Mouse (Mus musculus) adrenal gland, postnatal 4 days (tissue): Measurements from ENCODE around the gene 0610009B22Rik. TPM values are rescaled to one million over a fixed set of nuclear protein-coding genes. Genes with fewer than 3 reads are reported as not detected.
A peak's percentile ranks its signal among the peaks of the same experiment; 100 is the strongest.

Experiments used
- DNase-seq, 2 experiments: peaks; one replicate each; pipeline ENCODE4 v3.0.0; 2021 to 2022; ENCODE audit warnings: low spot score in 2 of 2, mixed read lengths in 2 of 2
- total RNA-seq, 2 experiments: library from RNA; stranded (reverse); gene quantifications; 2 replicates each; pipeline ENCODE4 v1.2.3; 2021

Gene 0610009B22Rik
- total RNA-seq, 2 experiments from 2014 or later, result 44.8 to 45.4 TPM

GRCm38 (mm10) chr11:51662632-51663031, 26.0 kb downstream of the 0610009B22Rik start:
- no peak for DNase-seq

GRCm38 (mm10) chr11:51661867-51662365, 26.8 kb downstream of the 0610009B22Rik start:
- no peak for DNase-seq

DNA sequence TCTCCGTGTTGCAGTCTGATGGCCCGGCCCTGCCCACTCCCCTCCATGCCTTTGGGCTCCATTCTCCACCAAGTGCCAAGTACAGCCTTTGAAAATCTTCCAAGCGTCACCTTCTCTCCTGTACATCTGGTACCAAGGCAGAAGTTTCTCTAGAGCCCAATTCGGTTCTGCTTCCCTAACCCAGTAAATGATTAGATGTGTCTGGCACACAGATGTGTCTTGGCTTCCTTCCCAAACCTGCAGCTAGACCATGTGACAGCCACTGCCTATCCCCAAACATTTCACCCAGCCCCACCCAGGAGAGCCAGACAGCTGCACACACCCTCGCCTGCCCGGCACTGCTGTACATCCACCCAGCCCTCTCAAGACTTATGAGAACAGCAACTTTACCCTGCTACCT, 30.0 kb downstream of the 0610009B22Rik start:
- no peak for DNase-seq

DNA sequence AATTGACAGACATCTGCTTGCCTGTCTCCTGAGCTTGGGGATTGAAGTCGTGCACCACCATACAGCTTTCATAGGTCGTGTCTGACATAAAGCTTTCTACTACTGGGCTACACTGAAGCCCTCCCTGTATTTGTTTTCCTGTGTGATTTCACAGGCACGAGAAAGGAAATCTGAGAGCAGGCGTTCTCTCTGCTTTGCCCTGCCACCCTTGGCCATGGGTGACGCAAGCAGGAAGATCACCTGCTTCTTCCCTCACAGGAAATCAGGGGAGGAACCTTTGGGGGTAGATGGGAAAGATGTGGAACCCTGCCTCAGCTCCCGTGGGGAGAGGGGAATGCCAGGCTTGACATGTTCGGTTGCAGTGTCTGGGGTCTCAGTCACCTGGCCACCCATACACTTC, 30.4 kb downstream of the 0610009B22Rik start:
- no peak for DNase-seq

DNA sequence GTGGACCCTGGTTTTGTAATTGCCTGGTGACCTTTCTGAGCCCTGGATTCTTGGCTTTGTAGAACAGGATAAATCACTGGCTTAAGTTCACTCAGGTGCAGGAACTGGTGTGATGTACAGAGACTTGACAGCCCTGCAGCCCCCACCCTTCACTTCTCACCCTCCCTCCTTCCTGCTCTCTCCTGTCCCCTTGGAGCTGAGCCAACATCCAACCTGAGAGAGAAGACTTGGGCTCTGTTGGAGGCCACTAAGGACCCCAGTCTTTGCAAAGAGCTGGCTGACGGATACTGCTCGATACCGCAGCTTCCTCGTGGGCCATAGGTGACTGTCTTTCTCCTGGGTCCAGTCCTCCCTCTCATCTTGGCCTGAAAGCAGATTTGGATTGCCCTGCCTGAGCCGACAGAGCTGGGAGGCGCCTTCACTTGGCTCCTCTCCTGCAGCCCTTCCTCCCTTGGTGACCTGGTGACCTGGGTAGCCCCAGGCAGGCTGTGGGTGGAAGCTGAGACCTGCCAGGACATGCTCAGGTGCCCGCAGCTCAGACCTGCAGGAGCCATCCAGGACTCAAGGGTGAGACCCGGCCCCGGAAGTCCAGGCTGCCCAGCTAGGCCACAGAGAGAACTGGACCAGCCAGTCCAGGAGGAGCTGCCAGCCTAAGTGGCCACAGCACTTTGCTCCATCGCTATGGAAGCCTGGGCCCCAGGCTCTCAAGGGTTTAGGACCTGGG, 31.7 kb downstream of the 0610009B22Rik start:
- no peak for DNase-seq

DNA sequence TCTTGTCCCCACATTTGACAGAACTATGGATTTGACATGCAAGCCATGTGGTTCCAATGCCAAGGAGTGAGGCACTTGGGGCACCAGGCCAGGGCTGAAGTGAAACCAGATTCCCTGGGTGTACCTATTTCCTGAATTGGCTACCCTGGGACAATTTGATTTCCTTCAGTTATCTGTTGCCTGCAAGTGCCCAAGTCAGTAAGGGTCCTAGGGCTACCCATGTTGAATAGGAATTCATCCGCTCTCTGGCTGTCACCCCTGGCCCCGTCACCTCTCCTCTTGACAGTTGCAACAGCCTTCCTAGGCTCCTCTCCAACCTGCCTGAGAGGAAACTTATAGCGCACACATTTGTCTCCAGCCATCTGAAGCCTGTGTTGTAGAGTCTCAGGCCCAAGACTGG, 33.8 kb downstream of the 0610009B22Rik start:
- DNase-seq, result no peak

- DNase-seq, result no peak
Observed at GRCm38 (mm10) chr11:51653736-51654135, 34.9 kb downstream of the 0610009B22Rik start.

- DNase-seq, result no peak
Observed at GRCm38 (mm10) chr11:51652889-51653418, 35.7 kb downstream of the 0610009B22Rik start.

DNA sequence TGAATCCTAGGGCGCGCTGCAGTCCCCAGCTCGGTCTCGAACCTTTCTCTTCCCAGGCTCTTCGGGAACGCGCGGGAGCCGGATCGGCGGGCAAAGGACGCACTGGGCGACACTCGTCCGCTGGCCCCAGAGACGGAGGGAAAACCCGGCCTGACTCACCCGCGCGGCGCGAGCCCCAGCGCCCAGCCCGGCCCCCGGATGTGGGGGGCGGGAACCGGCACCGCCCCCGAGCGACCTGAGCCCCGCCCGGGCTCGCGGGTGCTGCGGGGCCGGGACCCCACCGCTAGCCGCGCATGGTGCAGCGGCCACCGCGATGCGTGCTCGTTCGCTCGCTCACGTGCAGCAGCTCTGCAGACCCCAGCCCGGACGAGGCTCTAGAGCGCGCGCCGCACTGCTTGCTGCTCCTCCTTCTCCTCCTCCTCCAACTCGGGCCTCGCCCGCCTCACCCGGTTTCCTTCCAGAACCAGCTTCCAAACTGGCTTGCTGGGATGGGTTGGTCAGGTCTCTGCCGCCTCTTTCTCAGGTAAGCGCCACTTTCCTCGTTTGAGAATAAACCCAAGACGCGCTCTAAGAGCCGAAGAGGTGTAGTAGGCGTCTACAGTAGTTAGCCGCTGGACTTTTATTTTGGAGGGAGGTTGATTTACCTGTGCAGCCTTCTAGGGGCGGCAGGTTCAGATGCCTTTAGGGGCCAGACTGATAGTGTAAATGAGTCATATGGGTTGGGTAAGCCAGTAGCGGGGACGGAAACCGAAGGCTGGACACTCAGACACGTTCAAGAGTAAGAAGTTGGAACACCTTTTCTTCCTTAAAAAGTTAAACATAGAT, 37.8 kb downstream of the 0610009B22Rik start, which contains the start of the genes N4bp3 and D930048N14Rik:
N4bp3 (minus strand) TSS at position 152 of the 825 bp plus-strand sequence.
D930048N14Rik (plus strand) TSS at position 264 of the 825 bp plus-strand sequence.
- peak; percentile 65 to 72 for DNase-seq

DNA sequence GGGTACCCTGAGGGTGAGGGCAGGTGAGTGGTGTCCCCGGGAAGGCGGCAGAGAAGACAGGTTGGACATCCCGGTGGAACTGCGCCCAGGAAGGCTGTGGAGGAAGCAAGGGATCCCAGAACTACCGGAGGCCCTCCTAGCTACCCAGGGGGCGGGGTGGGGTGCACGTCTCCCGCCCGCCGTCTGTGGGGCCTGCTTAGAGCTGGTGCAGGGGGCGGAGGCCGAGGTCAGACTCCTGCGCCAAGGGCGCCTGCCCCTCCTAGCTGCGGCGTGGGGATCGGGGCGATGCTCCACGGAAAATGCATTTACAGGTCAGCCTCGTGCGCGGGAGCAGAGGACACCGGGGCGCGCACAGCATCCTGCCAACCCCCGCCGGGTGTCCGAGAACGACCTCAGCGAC, 38.4 kb downstream of the 0610009B22Rik start:
- no peak for DNase-seq

GRCm38 (mm10) chr11:51649889-51650199, 38.8 kb downstream of the 0610009B22Rik start:
- no peak for DNase-seq

- no peak for DNase-seq
Observed at GRCm38 (mm10) chr11:51649111-51649888, 39.4 kb downstream of the 0610009B22Rik start.

DNA sequence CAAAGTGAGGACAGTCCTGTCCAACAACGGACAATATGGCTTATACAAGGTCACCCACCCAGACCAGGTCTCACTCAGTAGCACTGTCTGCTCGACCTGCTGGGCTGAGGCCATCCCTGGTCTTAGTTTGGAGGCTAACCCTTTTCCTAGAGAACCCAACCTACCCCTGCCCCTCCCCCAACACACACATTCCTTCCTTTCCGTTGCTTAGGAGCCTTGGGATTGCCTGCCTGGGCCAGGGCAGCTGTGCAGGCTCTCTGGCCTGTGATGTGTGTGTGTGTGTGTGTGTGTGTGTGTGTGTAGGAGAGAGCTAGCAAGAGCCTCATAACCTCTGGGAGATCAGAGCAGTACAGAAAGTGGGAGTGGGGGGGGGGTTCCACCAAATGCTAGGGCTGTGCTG, 40.1 kb downstream of the 0610009B22Rik start:
- DNase-seq, result no peak

DNA sequence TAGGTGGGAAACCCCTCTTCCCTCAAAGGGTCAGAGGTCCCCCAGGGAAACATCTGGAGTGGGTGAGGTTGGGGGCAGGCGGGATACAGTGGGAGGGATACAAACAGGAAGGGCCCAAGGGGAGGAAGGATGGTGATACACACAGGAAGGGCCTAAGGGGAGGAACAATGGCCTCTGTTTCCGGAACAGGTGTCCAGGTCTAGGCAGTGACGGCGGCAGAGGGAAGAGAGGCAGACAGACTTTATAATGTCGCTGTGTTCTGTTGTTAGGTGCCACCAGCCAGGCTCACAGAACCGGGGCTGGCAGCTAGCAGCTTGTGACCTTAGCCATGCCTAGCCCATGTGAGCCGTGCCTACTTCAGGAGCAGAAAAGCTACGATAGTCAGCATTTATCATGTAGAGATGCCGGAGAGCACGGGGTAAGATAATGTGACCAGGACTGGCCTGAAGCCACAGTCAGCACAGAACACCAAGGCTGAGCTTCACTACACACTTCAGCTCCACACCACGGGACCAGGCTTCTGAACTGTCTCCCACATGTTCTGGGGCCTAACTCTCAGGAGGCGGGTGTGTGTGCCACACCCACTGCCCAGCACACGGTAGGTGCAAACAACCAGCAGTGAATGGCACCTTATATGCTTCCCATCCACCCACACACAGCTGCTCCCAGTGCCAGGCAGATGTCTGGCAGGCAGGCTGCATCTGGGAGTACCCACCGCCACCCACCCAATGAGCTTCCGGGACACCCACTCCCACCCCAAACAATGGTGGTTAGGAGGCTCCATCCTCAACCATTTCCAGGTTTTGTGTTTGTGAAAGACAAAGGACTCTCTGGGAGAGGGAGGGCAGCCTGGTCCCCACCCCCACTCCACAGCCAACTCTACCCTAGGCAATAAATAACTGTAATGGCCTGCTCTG, 41.7 kb downstream of the 0610009B22Rik start:
- DNase-seq, result no peak

GRCm38 (mm10) chr11:51646245-51646644, 42.4 kb downstream of the 0610009B22Rik start:
- no peak for DNase-seq

DNA sequence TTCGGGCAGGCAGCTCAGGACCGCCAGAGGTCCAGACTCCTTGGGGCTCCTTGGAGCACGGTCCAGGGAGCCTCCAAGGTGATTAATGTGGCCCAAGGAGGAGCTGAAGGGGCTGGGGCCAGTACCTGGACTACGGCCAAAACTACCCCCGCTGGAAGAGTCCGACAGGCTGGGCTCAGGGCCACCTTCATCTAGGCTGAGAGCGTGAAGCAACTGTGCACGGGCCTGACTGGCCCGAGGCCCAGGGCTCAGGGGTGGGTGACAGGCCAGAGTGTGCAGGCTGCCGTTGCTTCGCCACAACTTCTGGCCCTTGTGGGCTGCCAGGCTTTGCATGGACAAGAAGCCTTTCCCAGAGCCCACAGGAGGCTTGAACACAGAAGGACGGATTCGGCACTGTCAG, 43.4 kb downstream of the 0610009B22Rik start:
- no peak for DNase-seq

GRCm38 (mm10) chr11:51644217-51644616, 44.5 kb downstream of the 0610009B22Rik start:
- no peak for DNase-seq

- no peak for DNase-seq
Observed at GRCm38 (mm10) chr11:51643761-51644160, 44.9 kb downstream of the 0610009B22Rik start.

DNA sequence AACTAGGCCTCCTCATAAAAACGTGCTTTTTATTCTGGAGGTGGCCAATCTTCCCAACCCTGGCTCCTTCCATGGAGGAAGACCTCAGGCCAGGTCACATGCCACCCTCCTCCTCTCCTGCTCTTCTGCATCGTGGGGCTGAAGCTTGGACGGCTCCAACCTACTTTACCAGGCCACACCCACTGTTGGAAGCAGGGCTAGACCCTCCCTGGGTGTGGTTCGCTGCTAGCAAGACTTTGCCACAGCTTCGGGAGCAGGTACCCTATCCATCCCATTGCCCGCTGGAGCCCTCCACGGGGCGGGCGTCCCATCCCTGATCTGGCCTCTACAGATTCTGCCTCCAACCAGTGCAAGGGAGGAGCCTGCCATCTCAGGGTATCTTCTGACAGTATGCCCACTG, 45.5 kb downstream of the 0610009B22Rik start:
- DNase-seq, result no peak

- no peak for DNase-seq
Observed at GRCm38 (mm10) chr11:51640748-51641147, 47.9 kb downstream of the 0610009B22Rik start.
